Mouse (Mus musculus) adrenal gland, adult 18-20 months (tissue): ENCODE data around the gene Tmem129. TPM values are rescaled to one million over a fixed set of nuclear protein-coding genes. Genes with fewer than 3 reads are reported as not detected.

Experiments used
- total RNA-seq, 2 experiments: library from RNA; stranded (reverse); gene quantifications; 1 replicate in 1 of 2; 2 replicates in 1 of 2; pipeline ENCODE4 v1.2.3; 2021

Tmem129 gene
- total RNA-seq, 2 experiments from 2014 or later = 25.7 to 28.9 TPM

Other genes starting within 250 kb of the Tmem129 start
- not detected for gene Nkx1-1, start 224.4 kb downstream of the Tmem129 start, total RNA-seq
- 10 to 100 TPM; 24.5 to 28.2 TPM for gene Fam53a, start 28.8 kb downstream of the Tmem129 start, total RNA-seq
- under 1 TPM; 0.17 to 0.22 TPM for gene Gm9903, start 28.5 kb downstream of the Tmem129 start, total RNA-seq
- gene Slbp, start 5.8 kb downstream of the Tmem129 start, total RNA-seq = 10 to 100 TPM; 37.9 to 50.8 TPM
- 1 to 10 TPM; 2.9 to 3.1 TPM for gene Tacc3, start 288 bp downstream of the Tmem129 start, total RNA-seq
- gene Fgfr3, start 63.3 kb upstream of the Tmem129 start, total RNA-seq = 1 to 10 TPM; 3.1 to 6.1 TPM
- gene Letm1, start 124.4 kb upstream of the Tmem129 start, total RNA-seq = 100 to 1,000 TPM; 151 to 196 TPM
- gene Nsd2, start 162.3 kb upstream of the Tmem129 start, total RNA-seq = 10 to 100 TPM; 38.0 to 41.2 TPM